Mouse (Mus musculus) forebrain, embryonic 14.5 days (tissue): ENCODE results near the gene Rsph14. TPM values are rescaled to one million over a fixed set of nuclear protein-coding genes. Genes with fewer than 3 reads are reported as not detected.

Source experiments
- ATAC-seq: fragments of 200-750 bp; cut with Nextera tagmentation; 2 replicates; pipeline ENCODE4 v1.8.0; 2017; ENCODE audit warnings: mild to moderate bottlenecking, moderate library complexity
- DNase-seq: peaks from one replicate; pipeline ENCODE4 v3.0.0-alpha.2; 2015; ENCODE audit warnings: low spot score
- H3K27ac ChIP-seq: fragments of 300-500 bp; sonication (generic); 2 replicates; pipeline ENCODE4 v1.5.1; 2014; ENCODE audit warnings: low read depth, mild to moderate bottlenecking, control low read depth, low read length, moderate library complexity
- H3K27me3 ChIP-seq: fragments of 300-500 bp; sonication (generic); replicated peaks from 2 replicates; pipeline ENCODE4 v1.6.1; 2014; ENCODE audit warnings: low read length, control low read depth, mixed read lengths; ENCODE audit not compliant: control insufficient read depth, insufficient read depth
- H3K36me3 ChIP-seq: fragments of 300-500 bp; sonication (generic); 2 replicates; pipeline ENCODE4 v1.6.1; 2014; ENCODE audit warnings: low read length, control low read depth; ENCODE audit not compliant: control insufficient read depth, insufficient read depth
- H3K4me1 ChIP-seq: fragments of 300-500 bp; sonication (generic); 2 replicates; pipeline ENCODE4 v1.6.1; 2014; ENCODE audit warnings: antibody characterized with exemption, low read length, control low read depth; ENCODE audit not compliant: control insufficient read depth, insufficient read depth
- H3K4me2 ChIP-seq: fragments of 300-500 bp; sonication (generic); 2 replicates; pipeline ENCODE4 v1.6.1; 2014; ENCODE audit warnings: mild to moderate bottlenecking, control low read depth, low read length
- H3K4me3 ChIP-seq: fragments of 300-500 bp; sonication (generic); 2 replicates; pipeline ENCODE4 v1.5.1; 2014; ENCODE audit warnings: low read depth, low read length, control low read depth
- H3K9ac ChIP-seq: fragments of 300-500 bp; sonication (generic); 2 replicates; pipeline ENCODE4 v1.6.1; 2014; ENCODE audit warnings: mild to moderate bottlenecking, low read length, control low read depth, moderate library complexity
- H3K9me3 ChIP-seq: fragments of 300-500 bp; sonication (generic); replicated peaks from 2 replicates; pipeline ENCODE4 v1.6.1; 2016; ENCODE audit warnings: low read length, control low read depth, mixed read lengths; ENCODE audit not compliant: control insufficient read depth
- WGBS: fragments of 180-500 bp; shearing (Covaris S2); extraction: QIAGEN DNeasy Blood & Tissue Kit; methylation state at CpG from one replicate; pipeline ENCODE4 v1.1.7; 2014; 5-methylcytosine and 5-hydroxymethylcytosine counted together
- polyA plus RNA-seq: library from polyadenylated mRNA; unstranded; fragments of >200 nt; fragmentation: Nextera tagmentation; extraction: Ambion mirVana; gene quantifications from 2 replicates; pipeline ENCODE4 v1.2.1, GENCODE M21; 2014

The Rsph14 gene
- polyA plus RNA-seq, 1 experiment from 2014 or later, result not detected

DNA sequence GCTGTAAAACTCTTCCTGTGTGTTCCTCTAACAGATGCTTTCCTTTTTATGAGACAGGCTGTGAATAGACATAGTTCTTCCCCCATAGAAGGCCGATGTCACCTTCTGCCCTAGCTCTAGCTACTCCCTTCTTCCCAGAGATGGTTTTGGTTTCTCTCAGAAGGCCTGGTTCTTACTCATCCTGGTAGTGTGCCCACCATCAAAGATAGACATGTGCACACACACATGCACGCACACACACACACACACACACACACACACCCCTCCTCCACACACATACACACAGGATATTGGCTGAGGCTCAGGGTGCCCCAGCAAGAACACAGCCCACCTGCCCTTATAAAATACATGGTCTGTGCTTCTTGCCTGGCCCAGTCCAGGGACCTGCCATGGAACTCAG lies 63.1 kb downstream of the Rsph14 start:
- H3K4me2 ChIP-seq, result no peak overlapping the region
- no peak for ATAC-seq
- no peaks in the 10 kb centered on the region for H3K36me3 ChIP-seq
- H3K4me1 ChIP-seq, result peaks cover 7% of the 10 kb centered on the region
- 89% methylated on average over 2 of the region's 2 CpGs for WGBS
- H3K27ac ChIP-seq, result no peak overlapping the region
- H3K4me3 ChIP-seq, result no peak overlapping the region
- H3K9me3 ChIP-seq, result no peaks in the 10 kb centered on the region
- H3K27me3 ChIP-seq, result no peaks in the 10 kb centered on the region
- no peak for DNase-seq
- H3K9ac ChIP-seq, result no peak overlapping the region

DNA sequence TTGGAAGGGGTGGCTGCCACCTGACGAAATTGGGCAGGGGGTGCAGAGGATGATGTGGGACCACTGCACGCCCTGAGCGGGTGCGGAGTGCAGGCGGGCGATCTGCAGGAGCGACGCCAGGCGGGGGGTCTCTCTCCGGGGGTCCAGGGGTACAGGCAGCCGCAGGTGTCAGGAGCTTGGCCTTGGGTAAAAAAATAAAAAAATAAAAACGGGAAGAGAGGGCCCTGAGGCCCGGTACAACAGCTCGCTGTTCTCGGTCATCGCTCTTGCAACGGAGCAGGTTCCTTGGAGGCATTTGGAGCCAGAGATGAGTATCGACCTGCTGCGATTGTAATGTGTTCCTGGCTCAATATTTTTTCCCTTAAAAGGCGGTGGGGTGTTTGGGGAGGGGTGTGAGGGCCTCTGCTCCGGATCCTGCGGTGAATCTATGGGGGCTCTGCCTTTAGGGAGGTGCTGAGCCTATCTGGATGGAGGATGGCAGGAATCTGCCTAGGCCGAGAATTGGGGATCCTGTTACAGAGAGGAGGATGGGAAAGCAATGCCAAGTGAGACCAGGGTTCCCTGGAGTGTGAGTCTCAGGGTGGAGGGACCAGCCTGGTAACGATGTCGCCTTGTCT lies 64.6 kb downstream of the Rsph14 start:
- Histone ChIP-seq H3K27me3 (no peaks in the 10 kb centered on the region), H3K4me2 (peak overlapping the region; percentile 75), H3K9ac (peak overlapping the region; percentile 79), H3K27ac (0 out of 2 replicates have a peak overlapping the region, but pooled peaks have one; percentile 39), H3K4me1 (peaks cover 7% of the 10 kb centered on the region), H3K9me3 (no peaks in the 10 kb centered on the region), H3K4me3 (peak overlapping the region; percentile 66), H3K36me3 (no peaks in the 10 kb centered on the region)
- DNase-seq, result peak; percentile 27
- 3% methylated on average over 25 of the region's 25 CpGs for WGBS
- ATAC-seq, result no peak

DNA sequence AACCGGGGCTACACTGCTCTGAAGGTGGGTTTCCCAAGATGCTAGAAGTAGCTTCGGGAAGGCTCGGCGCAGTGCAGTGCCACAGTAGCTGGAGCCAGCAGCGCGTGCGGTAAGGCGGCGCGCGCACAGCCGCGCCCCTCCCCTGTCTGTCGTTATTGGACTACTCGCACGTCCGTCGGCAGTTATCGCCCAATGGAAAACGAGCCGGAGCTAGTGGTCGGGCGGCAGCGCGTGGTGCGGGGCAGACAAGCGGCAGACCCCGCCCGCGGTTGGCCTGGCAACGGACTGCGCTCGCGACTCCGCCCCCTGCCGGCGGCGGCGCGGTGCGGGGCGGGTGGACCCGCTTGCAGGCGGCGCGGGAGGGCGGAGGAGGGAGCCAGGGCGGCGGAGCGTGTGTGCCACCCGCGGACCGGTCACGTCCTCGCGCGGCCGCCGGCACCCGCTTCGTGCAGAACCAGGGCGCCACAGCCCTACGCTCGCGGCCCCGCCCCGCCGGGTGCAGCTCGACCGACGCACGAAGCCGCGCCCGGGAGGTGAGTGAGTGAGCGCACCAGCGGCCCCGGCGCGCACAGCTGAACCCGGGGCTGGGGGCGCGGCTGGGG lies 65.4 kb downstream of the Rsph14 start, which contains the start of gene Gnaz:
Gene Gnaz, plus strand, starts transcription at position 328 of the 602 bp plus-strand sequence.
- ATAC-seq (peak; percentile 98), DNase-seq (peak; percentile 99)
- Histone ChIP-seq H3K27ac (0 out of 2 replicates have a peak within 1 kb of the TSS, but pooled peaks have one; percentile 39), H3K27me3 (no peaks in the 10 kb centered on the region), H3K9ac (peak within 1 kb of the TSS; percentile 79), H3K4me3 (peak within 1 kb of the TSS; percentile 66), H3K36me3 (no peaks in the 10 kb centered on the region), H3K4me1 (peaks cover 7% of the 10 kb centered on the region), H3K4me2 (peak within 1 kb of the TSS; percentile 75), H3K9me3 (no peaks in the 10 kb centered on the region)
- under 1% methylated on average over 80 of the region's 83 CpGs for WGBS

DNA sequence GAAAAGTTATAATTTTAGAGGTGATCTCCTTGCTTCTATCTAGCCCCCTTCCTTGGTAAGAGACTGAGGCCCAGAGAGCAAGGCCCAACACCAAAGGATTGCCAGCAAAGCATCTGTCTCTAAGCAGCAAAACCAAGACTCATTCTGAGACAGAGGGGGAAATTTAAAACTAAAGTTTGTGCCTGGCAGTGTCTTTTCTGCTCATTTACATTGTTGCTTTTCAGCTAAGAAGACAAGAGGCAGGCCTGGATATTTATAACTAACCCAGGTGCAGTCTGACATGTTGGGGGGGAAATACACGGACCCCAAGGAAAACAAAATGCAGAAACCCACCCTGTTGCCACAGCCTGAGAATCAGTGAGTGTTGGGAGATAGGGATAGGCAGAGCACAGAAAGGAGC lies 68.0 kb downstream of the Rsph14 start:
- Histone ChIP-seq H3K4me3 (no peak overlapping the region), H3K36me3 (no peaks in the 10 kb centered on the region), H3K27me3 (no peaks in the 10 kb centered on the region), H3K9me3 (no peaks in the 10 kb centered on the region), H3K27ac (no peak overlapping the region), H3K9ac (no peak overlapping the region), H3K4me1 (peaks cover 7% of the 10 kb centered on the region), H3K4me2 (no peak overlapping the region)
- ATAC-seq, result no peak
- WGBS, result 82% methylated on average over 1 of the region's 1 CpGs
- no peak for DNase-seq

DNA sequence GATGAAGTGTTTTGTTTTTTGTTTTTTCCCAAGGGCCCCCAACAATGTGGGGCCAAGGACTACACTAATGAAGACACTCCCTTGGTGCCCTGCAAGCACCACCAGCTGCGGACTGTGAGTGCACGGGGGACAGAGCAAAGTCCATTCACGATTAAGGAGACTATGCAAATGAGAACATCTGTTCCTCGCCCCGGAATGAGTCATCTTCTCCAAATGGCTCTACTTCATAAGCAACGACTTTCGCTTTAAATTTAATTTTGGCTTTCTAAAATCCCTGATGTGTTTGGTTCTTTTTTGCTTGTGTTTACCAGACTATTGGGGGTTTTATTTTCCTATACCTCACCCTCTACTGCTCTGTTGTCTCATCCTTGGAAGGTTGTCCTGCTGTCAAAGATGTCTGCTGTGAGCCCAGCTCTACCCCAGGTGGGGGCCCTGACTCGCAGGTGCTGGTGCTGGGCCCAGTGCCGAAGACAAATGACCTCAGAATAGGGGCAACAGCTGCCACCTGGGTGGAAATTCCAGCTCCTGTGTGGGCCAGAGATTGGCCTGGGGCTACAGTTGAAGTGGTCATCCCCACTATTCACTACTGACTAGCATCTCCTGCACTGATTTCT lies 79.4 kb downstream of the Rsph14 start:
- H3K9ac ChIP-seq, result no peak overlapping the region
- no peaks in the 10 kb centered on the region for H3K9me3 ChIP-seq
- H3K27ac ChIP-seq, result no peak overlapping the region
- 49% methylated on average over 9 of the region's 9 CpGs for WGBS
- no peaks in the 10 kb centered on the region for H3K36me3 ChIP-seq
- no peak overlapping the region for H3K4me3 ChIP-seq
- DNase-seq (no peak), ATAC-seq (no peak)
- H3K4me2 ChIP-seq, result no peak overlapping the region
- no peaks in the 10 kb centered on the region for H3K4me1 ChIP-seq
- no peaks in the 10 kb centered on the region for H3K27me3 ChIP-seq

DNA sequence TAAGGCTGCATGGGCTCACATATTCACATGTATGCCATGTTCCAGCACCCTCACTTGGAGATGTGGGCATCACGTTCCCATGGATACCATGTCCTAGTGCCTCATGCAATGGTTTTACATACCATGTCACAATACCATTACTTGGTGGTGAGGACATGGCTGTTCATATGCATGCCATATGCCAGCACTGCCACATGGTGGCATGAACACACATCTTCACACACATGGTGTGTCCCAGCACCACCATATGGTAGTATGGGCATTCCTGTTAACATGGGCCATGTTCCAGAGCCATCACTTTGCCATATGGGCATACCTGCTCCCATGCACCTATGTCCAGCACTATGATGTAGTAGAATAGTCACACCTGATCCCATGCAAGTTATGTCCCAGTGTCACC lies 91.6 kb downstream of the Rsph14 start:
- no peak overlapping the region for H3K9ac ChIP-seq
- no peak overlapping the region for H3K4me2 ChIP-seq
- H3K9me3 ChIP-seq, result no peaks in the 10 kb centered on the region
- no peak overlapping the region for H3K27ac ChIP-seq
- no peak for ATAC-seq
- H3K36me3 ChIP-seq, result no peaks in the 10 kb centered on the region
- WGBS, result 97% methylated on average over 1 of the region's 1 CpGs
- no peak for DNase-seq
- H3K4me3 ChIP-seq, result no peak overlapping the region
- no peaks in the 10 kb centered on the region for H3K4me1 ChIP-seq
- H3K27me3 ChIP-seq, result no peaks in the 10 kb centered on the region

DNA sequence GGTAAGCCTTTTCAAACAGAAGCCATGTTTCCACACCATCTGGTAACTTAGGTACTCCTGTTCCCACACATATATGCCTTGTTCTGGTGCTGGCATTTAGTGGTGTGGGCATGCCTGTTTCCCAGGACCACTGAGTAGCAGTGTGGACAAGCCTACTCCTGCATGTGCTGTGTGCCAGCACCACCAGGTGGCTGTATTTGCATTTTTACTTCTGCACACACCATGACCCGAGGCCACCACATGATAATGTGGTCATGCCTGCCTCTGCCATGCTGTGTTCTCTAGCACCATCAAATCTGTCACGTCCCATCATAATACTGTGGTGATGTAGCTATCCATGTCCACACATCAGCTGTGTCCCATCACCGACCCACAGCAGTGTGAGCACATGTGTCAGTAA lies 93.1 kb downstream of the Rsph14 start:
- Histone ChIP-seq H3K4me3 (no peak overlapping the region), H3K4me1 (no peaks in the 10 kb centered on the region), H3K27me3 (no peaks in the 10 kb centered on the region), H3K9me3 (no peaks in the 10 kb centered on the region), H3K36me3 (no peaks in the 10 kb centered on the region), H3K9ac (no peak overlapping the region), H3K4me2 (no peak overlapping the region), H3K27ac (no peak overlapping the region)
- WGBS, result 62% methylated on average over 3 of the region's 3 CpGs
- DNase-seq (no peak), ATAC-seq (no peak)

DNA sequence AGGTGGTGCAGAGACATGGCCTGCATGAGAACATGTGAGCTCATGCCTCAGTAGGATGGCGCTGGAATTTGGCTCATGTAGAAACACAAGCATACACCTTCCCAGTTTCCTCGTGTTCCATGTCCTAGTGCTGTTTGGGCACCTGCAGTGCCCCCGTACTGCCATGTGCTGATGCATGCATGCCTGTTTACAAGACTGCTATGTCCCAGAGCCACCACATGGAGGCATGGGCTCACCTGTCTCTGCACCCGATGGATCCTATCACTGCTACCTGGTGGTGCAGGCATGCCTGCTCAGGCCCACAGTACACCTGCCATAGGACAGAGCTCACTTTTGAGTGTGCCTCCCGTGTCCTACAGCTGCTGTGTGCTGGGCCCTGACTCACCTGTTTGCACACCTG lies 94.0 kb downstream of the Rsph14 start:
- ATAC-seq (no peak), DNase-seq (no peak)
- Histone ChIP-seq H3K27ac (no peak overlapping the region), H3K36me3 (no peaks in the 10 kb centered on the region), H3K9ac (no peak overlapping the region), H3K27me3 (no peaks in the 10 kb centered on the region), H3K4me3 (no peak overlapping the region), H3K4me2 (no peak overlapping the region), H3K4me1 (peaks cover 3% of the 10 kb centered on the region; the same call in 1 of the 2 replicates), H3K9me3 (no peaks in the 10 kb centered on the region)
- WGBS, result 68% methylated on average over 5 of the region's 5 CpGs
